Mouse (Mus musculus): ENCODE measurements at regions not wholly inside any gene's neighbourhood (a gene's known extent, or its start where the extent isn't known, plus 50 kb on each side); places are given as distances from the start of the nearest gene placed in this dataset.

- peak; percentile 34 to 42 for DNase-seq (ENCODE audit: low spot score in 2 of 2)
Observed at GRCm38 (mm10) chr4:56070664-56071334, 538.5 kb upstream of the Klf4 start.

GRCm38 (mm10) chr4:56068859-56069258 is 536.6 kb upstream of the Klf4 start:
- no peak for DNase-seq (ENCODE audit: low spot score in 2 of 2)

GRCm38 (mm10) chr4:56064657-56065056 is 532.4 kb upstream of the Klf4 start:
- no peak for DNase-seq (ENCODE audit: low spot score in 2 of 2)

GRCm38 (mm10) chr4:56051792-56052380 is 519.6 kb upstream of the Klf4 start:
- DNase-seq (ENCODE audit: low spot score in 2 of 2) = no peak

- no peak for DNase-seq (ENCODE audit: low spot score in 2 of 2)
Observed at GRCm38 (mm10) chr4:56039327-56039726, 507.1 kb upstream of the Klf4 start.

GRCm38 (mm10) chr4:56036334-56036733 is 504.1 kb upstream of the Klf4 start:
- DNase-seq (ENCODE audit: low spot score in 2 of 2) = no peak

- no peak for DNase-seq (ENCODE audit: low spot score in 2 of 2)
Observed at GRCm38 (mm10) chr4:56035543-56035942, 503.3 kb upstream of the Klf4 start.

GRCm38 (mm10) chr4:56028441-56028840 is 496.2 kb upstream of the Klf4 start:
- DNase-seq (ENCODE audit: low spot score in 2 of 2) = no peak

- DNase-seq (ENCODE audit: low spot score in 2 of 2) = no peak
Observed at GRCm38 (mm10) chr4:56027258-56027657, 495.0 kb upstream of the Klf4 start.

GRCm38 (mm10) chr4:56024478-56024877 is 492.2 kb upstream of the Klf4 start:
- DNase-seq (ENCODE audit: low spot score in 2 of 2) = no peak

GRCm38 (mm10) chr4:56018212-56018611 is 485.9 kb upstream of the Klf4 start:
- no peak for DNase-seq (ENCODE audit: low spot score in 2 of 2)

- no peak for DNase-seq (ENCODE audit: low spot score in 2 of 2)
Observed at GRCm38 (mm10) chr4:56015481-56015880, 483.2 kb upstream of the Klf4 start.

- no peak for DNase-seq (ENCODE audit: low spot score in 2 of 2)
Observed at GRCm38 (mm10) chr4:56008287-56008686, 476.0 kb upstream of the Klf4 start.

- no peak for DNase-seq (ENCODE audit: low spot score in 2 of 2)
Observed at GRCm38 (mm10) chr4:56004227-56004626, 472.0 kb upstream of the Klf4 start.

GRCm38 (mm10) chr4:56001312-56001731 is 469.1 kb upstream of the Klf4 start:
- no peak for DNase-seq (ENCODE audit: low spot score in 2 of 2)

GRCm38 (mm10) chr4:55984026-55984425 is 451.8 kb upstream of the Klf4 start:
- DNase-seq (ENCODE audit: low spot score in 2 of 2) = no peak

- DNase-seq (ENCODE audit: low spot score in 2 of 2) = no peak
Observed at GRCm38 (mm10) chr4:55978539-55978938, 446.3 kb upstream of the Klf4 start.

- no peak for DNase-seq (ENCODE audit: low spot score in 2 of 2)
Observed at GRCm38 (mm10) chr4:55976265-55976664, 444.0 kb upstream of the Klf4 start.

- no peak for DNase-seq (ENCODE audit: low spot score in 2 of 2)
Observed at GRCm38 (mm10) chr4:55973706-55974105, 441.4 kb upstream of the Klf4 start.

- no peak for DNase-seq (ENCODE audit: low spot score in 2 of 2)
Observed at GRCm38 (mm10) chr4:55972235-55972819, 440.1 kb upstream of the Klf4 start.

- DNase-seq (ENCODE audit: low spot score in 2 of 2) = peak in 1 of 2 experiments; percentile 9
Observed at GRCm38 (mm10) chr4:55960063-55960462, 427.8 kb upstream of the Klf4 start.

- DNase-seq (ENCODE audit: low spot score in 2 of 2) = no peak
Observed at GRCm38 (mm10) chr4:55953701-55954100, 421.4 kb upstream of the Klf4 start.

GRCm38 (mm10) chr4:55952220-55952619 is 420.0 kb upstream of the Klf4 start:
- no peak for DNase-seq (ENCODE audit: low spot score in 2 of 2)
